Mouse (Mus musculus): ENCODE data around the gene A4gnt. TPM values are rescaled to one million over a fixed set of nuclear protein-coding genes. Genes with fewer than 3 reads are reported as not detected.
A peak's percentile ranks its signal among the peaks of the same experiment; 100 is the strongest.
"Not testable (repeated sequence)": the region's sequence is repeated elsewhere in the genome, so short reads cannot be mapped to it uniquely, and the experiment has no call there.

The A4gnt gene
- polyA plus RNA-seq (2015; fragmentation: Nextera tagmentation; extraction: Ambion mirVana): not detected in 2 replicates

- Histone ChIP-seq H3K9ac (no peak within 1 kb of the TSS), H3K27ac (no peak within 1 kb of the TSS), H3K27me3 (no peaks in the 10 kb centered on the region), H3K4me1 (no peaks in the 10 kb centered on the region), H3K4me3 (no peak within 1 kb of the TSS), H3K4me2 (no peak within 1 kb of the TSS), H3K36me3 (no peaks in the 10 kb centered on the region), H3K9me3 (no peaks in the 10 kb centered on the region)
- WGBS: 38% methylated on average over 2 of the region's 2 CpGs
- no peak for ATAC-seq (ENCODE audit: borderline replicate concordance, extremely low read depth, low FRiP score, low TSS enrichment)
Observed at GRCm38 (mm10) chr9:99612202-99612601, at the start of gene A4gnt. A4gnt (plus strand) TSS chr9:99612502.

DNA sequence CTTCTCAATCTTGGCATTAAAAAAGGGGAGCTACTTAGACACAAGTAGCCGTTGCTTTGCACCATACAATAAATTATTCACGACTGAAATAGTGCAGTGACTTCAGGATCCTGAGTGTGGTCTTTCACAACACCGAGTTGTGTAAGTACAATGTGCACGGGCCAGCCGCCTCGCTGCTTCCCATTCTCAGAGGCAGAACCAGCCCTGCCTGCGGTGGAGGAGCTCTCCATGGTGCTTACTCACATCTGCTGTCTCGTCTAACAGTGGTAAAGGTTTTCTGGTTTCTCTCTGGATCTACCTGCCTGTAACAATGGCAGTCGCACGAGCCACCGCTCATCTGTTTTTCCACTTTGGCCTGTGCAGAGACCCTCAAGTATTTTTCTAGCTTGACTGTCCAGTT is 48.6 kb upstream of the A4gnt start:
- no peak overlapping the region for H3K9ac ChIP-seq
- no peak overlapping the region for H3K4me3 ChIP-seq
- H3K36me3 ChIP-seq: no peaks in the 10 kb centered on the region
- H3K4me2 ChIP-seq: no peak overlapping the region
- no peaks in the 10 kb centered on the region for H3K9me3 ChIP-seq
- no peak for ATAC-seq (ENCODE audit: borderline replicate concordance, extremely low read depth, low FRiP score, low TSS enrichment)
- WGBS: 21% methylated on average over 11 of the region's 11 CpGs
- H3K4me1 ChIP-seq: peaks cover 12% of the 10 kb centered on the region
- no peaks in the 10 kb centered on the region for H3K27me3 ChIP-seq
- no peak overlapping the region for H3K27ac ChIP-seq

GRCm38 (mm10) chr9:99568023-99568346 is 44.3 kb upstream of the A4gnt start:
- peak overlapping the region; percentile 92 for H3K9ac ChIP-seq
- H3K27me3 ChIP-seq: no peaks in the 10 kb centered on the region
- ATAC-seq (ENCODE audit: borderline replicate concordance, extremely low read depth, low FRiP score, low TSS enrichment): no peak; the same call in 1 of the 2 replicates
- H3K9me3 ChIP-seq: no peaks in the 10 kb centered on the region
- H3K4me1 ChIP-seq: peaks cover 17% of the 10 kb centered on the region
- no peaks in the 10 kb centered on the region for H3K36me3 ChIP-seq
- H3K4me3 ChIP-seq: peak overlapping the region; percentile 96
- H3K27ac ChIP-seq: peak overlapping the region; percentile 96
- WGBS: under 1% methylated on average over 15 of the region's 15 CpGs
- H3K4me2 ChIP-seq: peak overlapping the region; percentile 77

DNA sequence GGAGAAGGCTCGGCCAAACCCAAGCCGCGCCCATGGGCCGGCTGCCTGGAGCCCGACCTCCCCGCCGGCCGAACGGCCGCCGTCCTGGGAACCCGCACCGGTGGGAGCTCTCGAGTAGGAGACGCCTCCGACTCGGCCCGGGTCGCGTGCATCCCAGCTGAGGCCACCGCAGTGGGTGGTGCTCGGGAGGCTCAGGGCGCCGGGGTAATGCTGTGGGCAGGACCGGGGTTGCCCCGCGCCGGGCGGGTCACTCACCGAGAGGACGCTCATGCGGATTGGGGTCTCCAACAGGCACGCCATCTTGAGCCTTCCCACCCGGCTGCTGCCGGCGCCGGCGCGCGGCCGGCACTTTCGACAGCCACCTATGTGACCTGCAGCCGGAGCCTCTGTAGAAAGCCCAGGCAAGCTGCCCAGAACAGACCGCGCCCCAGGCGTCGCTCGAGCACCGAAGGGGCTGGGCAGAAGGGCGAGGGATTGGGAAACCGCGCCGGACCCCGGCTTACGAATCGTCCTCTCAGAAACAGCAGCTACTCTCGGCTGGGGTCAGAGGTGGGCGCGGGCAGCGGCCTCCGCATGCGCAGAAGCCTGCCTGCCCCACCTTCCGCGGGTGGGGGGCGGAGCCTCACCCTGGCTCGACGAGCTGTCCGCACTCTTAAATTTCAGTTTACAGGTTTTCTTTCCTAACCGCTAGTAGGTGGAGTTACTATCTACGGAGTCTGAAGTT is 43.8 kb upstream of the A4gnt start, which contains the start of gene Armc8:
Gene Armc8, minus strand, starts transcription at position 553 of the 724 bp plus-strand sequence.
- Histone ChIP-seq H3K36me3 (no peaks in the 10 kb centered on the region), H3K4me3 (peak within 1 kb of the TSS; percentile 96), H3K4me1 (peaks cover 17% of the 10 kb centered on the region), H3K27ac (peak within 1 kb of the TSS; percentile 96), H3K27me3 (no peaks in the 10 kb centered on the region), H3K9me3 (no peaks in the 10 kb centered on the region), H3K9ac (peak within 1 kb of the TSS; percentile 92), H3K4me2 (peak within 1 kb of the TSS; percentile 77)
- peak; percentile 96 for ATAC-seq (ENCODE audit: borderline replicate concordance, extremely low read depth, low FRiP score, low TSS enrichment)
- WGBS: under 1% methylated on average over 69 of the region's 70 CpGs

DNA sequence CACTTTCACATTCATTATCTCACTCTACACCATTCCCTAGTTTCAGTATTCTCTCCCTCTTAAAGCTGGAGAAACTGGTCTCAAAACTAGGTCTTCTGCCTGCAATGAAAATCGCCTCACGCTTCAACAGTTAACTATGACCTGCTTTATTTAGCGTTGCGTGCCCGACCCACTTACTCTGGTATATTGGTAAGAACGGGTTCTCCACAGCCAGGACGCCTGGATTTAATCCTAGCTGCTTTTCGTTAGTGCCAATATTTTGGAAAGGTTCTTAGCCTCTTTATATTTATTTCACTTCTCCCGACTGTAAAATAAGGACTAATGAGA is 43.3 kb upstream of the A4gnt start:
- Histone ChIP-seq H3K4me2 (peak overlapping the region; percentile 77), H3K36me3 (no peaks in the 10 kb centered on the region), H3K9ac (peak overlapping the region; percentile 92), H3K27me3 (no peaks in the 10 kb centered on the region), H3K4me3 (peak overlapping the region; percentile 96), H3K9me3 (no peaks in the 10 kb centered on the region), H3K4me1 (peaks cover 17% of the 10 kb centered on the region), H3K27ac (peak overlapping the region; percentile 96)
- 2% methylated on average over 9 of the region's 9 CpGs for WGBS
- no peak for ATAC-seq (ENCODE audit: borderline replicate concordance, extremely low read depth, low FRiP score, low TSS enrichment)

GRCm38 (mm10) chr9:99575677-99576480 is 36.4 kb upstream of the A4gnt start, which contains the start of gene Dbr1:
Dbr1 (plus strand) TSS chr9:99575799.
- peak; percentile 93 for ATAC-seq (ENCODE audit: borderline replicate concordance, extremely low read depth, low FRiP score, low TSS enrichment)
- H3K36me3 ChIP-seq: peaks cover 7% of the 10 kb centered on the region; the same call in 1 of the 2 replicates
- WGBS: under 1% methylated on average over 57 of the region's 57 CpGs
- peak within 1 kb of the TSS; percentile 70 for H3K9ac ChIP-seq
- peak within 1 kb of the TSS; percentile 87 for H3K27ac ChIP-seq
- H3K9me3 ChIP-seq: no peaks in the 10 kb centered on the region
- peaks cover 14% of the 10 kb centered on the region for H3K4me1 ChIP-seq
- H3K4me2 ChIP-seq: peak within 1 kb of the TSS; percentile 52
- H3K27me3 ChIP-seq: no peaks in the 10 kb centered on the region
- peak within 1 kb of the TSS; percentile 91 for H3K4me3 ChIP-seq

- WGBS: 47% methylated on average over 2 of the region's 2 CpGs
- peaks cover 40% of the 10 kb centered on the region for H3K36me3 ChIP-seq
- H3K27ac ChIP-seq: no peak overlapping the region
- H3K4me2 ChIP-seq: no peak overlapping the region
- ATAC-seq (ENCODE audit: borderline replicate concordance, extremely low read depth, low FRiP score, low TSS enrichment): no peak
- no peaks in the 10 kb centered on the region for H3K27me3 ChIP-seq
- H3K4me1 ChIP-seq: peaks cover 14% of the 10 kb centered on the region
- H3K9ac ChIP-seq: no peak overlapping the region
- no peaks in the 10 kb centered on the region for H3K9me3 ChIP-seq
- H3K4me3 ChIP-seq: no peak overlapping the region
Observed at GRCm38 (mm10) chr9:99580655-99581054, 31.6 kb upstream of the A4gnt start.

DNA sequence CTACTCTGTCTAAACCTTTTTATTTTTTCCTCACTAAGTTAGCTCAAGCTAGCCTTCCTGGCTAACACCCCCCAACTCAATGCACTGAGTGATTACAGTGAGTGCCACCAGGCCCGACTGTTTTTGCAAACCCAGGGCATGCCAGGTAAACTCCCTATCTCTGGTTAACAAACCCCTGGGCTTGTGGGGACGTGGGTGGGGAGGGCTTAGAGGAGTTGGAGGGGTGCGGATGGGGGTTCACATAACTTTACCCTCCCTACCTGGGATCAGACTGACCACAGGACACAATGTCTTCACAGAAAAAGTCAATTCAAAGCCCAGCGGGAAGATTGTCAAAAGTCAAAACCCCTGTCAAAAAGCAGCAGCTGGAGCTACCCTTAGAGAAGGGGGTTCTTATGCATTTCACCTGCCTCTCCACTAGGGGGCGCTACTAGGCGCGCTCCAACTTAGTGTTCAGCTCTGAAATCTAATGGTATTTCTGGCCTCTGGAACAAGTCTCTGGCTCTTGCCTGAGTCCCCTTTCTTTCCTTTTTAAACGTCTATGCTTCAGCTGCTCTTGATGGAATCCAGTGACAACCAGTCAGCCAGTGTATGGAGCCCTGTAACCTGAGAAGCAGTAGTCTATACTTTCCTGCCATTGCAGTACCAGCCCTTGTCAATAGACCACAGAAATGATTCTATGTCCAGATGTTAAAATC is 24.6 kb upstream of the A4gnt start:
- no peaks in the 10 kb centered on the region for H3K27me3 ChIP-seq
- peaks cover 18% of the 10 kb centered on the region for H3K36me3 ChIP-seq
- H3K4me1 ChIP-seq: no peaks in the 10 kb centered on the region
- H3K4me3 ChIP-seq: no peak overlapping the region
- peak; percentile 46; the same call in 1 of the 2 replicates for ATAC-seq (ENCODE audit: borderline replicate concordance, extremely low read depth, low FRiP score, low TSS enrichment)
- no peaks in the 10 kb centered on the region for H3K9me3 ChIP-seq
- WGBS: 27% methylated on average over 8 of the region's 8 CpGs
- H3K9ac ChIP-seq: no peak overlapping the region
- no peak overlapping the region for H3K4me2 ChIP-seq
- no peak overlapping the region for H3K27ac ChIP-seq

DNA sequence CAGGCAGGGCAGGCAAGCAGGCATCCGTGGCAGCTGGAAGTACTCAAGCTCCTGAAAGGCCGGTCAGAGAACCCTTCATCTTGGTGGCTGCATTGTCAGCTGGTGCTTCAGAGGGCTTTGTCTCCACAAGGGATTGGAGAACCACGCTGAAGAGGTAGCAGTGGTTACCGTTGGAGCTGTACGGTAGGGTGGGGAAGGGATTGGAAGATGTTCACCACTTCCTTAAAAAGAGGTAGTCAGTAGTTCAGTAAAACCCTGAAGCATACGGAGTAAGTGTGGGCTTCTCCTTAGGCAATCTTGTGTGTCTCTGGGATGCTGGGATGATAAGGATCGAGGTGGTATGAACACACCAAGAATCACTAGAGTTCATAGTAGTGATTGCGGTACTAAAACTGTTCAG is 21.2 kb upstream of the A4gnt start:
- Histone ChIP-seq H3K9me3 (no peaks in the 10 kb centered on the region), H3K36me3 (no peaks in the 10 kb centered on the region), H3K27ac (no peak overlapping the region), H3K4me3 (no peak overlapping the region), H3K27me3 (no peaks in the 10 kb centered on the region), H3K9ac (no peak overlapping the region), H3K4me1 (no peaks in the 10 kb centered on the region), H3K4me2 (no peak overlapping the region)
- 62% methylated on average over 8 of the region's 8 CpGs for WGBS
- ATAC-seq (ENCODE audit: borderline replicate concordance, extremely low read depth, low FRiP score, low TSS enrichment): no peak

GRCm38 (mm10) chr9:99599127-99599526 is 13.2 kb upstream of the A4gnt start:
- not testable (repeated sequence) for H3K9me3 ChIP-seq; H3K27ac ChIP-seq; H3K27me3 ChIP-seq; H3K36me3 ChIP-seq; ATAC-seq (ENCODE audit: borderline replicate concordance, extremely low read depth, low FRiP score, low TSS enrichment); H3K4me1 ChIP-seq; H3K9ac ChIP-seq; H3K4me2 ChIP-seq; H3K4me3 ChIP-seq
- WGBS: 91% methylated on average over 6 of the region's 6 CpGs

GRCm38 (mm10) chr9:99603566-99603965 is 8.7 kb upstream of the A4gnt start:
- no peaks in the 10 kb centered on the region for H3K4me1 ChIP-seq

More at GRCm38 (mm10) chr9:99603566-99603965, 8.7 kb upstream of the A4gnt start:
- Histone ChIP-seq H3K4me3 (no peak overlapping the region), H3K9ac (no peak overlapping the region), H3K27me3 (no peaks in the 10 kb centered on the region), H3K27ac (no peak overlapping the region), H3K4me2 (no peak overlapping the region), H3K36me3 (no peaks in the 10 kb centered on the region), H3K9me3 (no peaks in the 10 kb centered on the region)
- no peak for ATAC-seq (ENCODE audit: borderline replicate concordance, extremely low read depth, low FRiP score, low TSS enrichment)
- WGBS: 59% methylated on average over 2 of the region's 2 CpGs

Data from lung, embryonic 15.5 days (tissue).